Mouse (Mus musculus) cerebellum, postnatal 25 days (tissue): ENCODE data around the gene Abhd14a.

Source experiments
- DNase-seq, 2 experiments: peaks; one replicate each; pipeline ENCODE4 v3.0.0; 2021; ENCODE audit warnings: mixed read lengths in 2 of 2

Abhd14a gene

DNA sequence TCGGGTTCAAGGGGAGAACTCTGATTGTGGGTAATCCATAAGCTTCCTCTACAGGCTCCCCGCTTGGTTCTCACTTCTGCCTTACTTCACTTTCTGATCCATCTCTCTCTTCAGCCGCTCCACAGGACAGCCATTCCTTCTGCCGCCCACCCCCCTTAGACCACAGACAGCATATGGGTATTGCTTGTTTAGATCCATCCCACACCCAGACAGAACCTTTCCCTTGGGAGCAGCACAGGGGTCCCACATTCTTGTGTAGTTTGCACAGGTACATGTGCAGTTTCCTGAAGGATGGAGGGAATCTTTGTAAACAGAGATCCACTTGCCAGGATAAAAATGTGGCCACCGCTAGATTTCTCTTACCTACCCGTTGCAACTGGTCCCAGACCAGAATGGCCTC, 4.9 kb upstream of the Abhd14a start:
- DNase-seq: no peak

- DNase-seq: peak in 1 of 2 experiments; percentile 41
Observed at GRCm38 (mm10) chr9:106451899-106452298, 4.4 kb upstream of the Abhd14a start.

DNA sequence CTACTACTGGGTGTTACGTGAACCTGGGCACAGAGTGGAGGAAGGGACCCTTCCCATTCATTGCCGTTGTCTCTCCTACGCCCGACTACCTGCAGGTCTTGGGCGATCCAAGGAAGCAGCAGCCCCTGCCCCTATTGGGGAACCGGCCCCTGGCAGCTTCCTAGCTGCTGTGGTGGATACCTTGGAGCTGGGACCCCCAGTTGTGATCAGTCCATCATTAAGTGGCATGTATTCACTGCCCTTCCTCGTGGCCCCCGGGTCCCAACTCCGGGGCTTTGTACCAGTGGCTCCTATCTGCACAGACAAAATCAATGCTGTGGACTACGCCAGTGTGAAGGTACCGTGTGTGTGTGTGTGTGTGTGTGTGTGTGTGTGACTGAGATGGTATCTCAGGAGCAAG, 3.8 kb upstream of the Abhd14a start:
- DNase-seq: peak in 1 of 2 experiments; percentile 18

DNA sequence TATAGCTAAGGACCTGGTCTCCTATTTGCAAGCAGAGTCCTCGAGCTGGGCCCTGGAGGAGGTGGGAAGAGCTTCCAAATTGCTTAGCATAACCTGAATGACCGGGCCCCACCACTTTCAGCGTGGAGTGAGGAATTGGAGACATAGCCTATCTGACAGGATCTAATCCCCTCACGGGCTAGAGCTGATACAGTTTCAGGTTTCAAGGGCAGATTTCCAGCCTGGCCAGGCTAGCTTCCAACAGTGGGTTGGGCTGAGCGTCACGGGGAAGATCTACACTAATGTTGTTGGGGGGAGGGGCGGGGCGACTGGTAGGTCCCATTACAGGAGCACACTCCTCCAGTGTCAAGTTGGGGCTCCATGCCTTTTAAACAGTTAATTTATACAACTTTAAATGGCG, 3.2 kb upstream of the Abhd14a start:
- DNase-seq: peak; percentile 77 to 87

- peak; percentile 56 to 57 for DNase-seq
Observed at GRCm38 (mm10) chr9:106449947-106450346, 2.5 kb upstream of the Abhd14a start.

DNA sequence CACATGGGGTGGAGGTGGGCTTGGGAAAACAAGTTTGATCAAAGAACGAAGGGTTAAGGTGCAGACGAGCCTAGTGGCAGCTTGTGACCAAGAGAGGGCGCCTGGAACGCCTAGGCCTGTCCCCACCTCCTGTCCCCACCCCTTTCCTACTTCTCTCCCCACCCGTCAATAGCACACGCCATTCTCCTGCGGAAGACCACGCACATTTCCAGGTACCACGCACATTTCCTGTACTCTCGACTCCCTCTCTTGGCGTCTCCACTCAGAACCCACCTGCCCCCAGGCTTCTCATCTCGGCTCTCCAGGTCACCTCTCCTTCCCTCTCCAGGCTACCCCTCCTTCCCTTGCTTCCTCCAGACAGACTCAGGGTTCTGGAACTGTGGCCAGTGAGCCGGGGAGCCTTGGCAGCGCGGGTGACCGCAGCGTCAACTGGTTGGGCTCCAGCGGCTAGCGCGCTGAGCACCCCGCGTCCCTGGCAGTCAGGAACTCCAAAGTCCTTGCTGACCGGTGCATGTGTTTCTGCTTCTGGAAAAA, 1.1 kb upstream of the Abhd14a start:
- peak; percentile 87 to 89 for DNase-seq

DNA sequence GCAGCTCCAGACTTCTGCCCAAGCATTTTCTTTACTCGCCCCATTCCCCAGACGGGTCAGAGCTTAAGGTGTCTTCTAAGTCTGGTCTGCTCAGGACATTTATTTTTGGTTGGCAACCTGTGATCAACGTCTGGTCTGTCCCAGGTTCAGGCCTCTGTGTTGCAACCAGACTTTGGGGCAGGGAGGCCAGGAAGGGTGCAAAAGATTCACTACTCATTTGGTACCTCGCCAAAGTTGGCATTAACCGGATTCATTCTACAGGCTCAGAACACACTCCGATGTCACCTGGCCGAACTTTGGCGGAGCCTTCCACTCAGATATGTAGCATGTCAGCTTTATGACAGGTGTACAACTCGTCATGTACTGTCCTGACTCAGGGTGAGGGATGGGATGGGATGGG, 473 bp upstream of the Abhd14a start:
- peak in 1 of 2 experiments; percentile 50 for DNase-seq

GRCm38 (mm10) chr9:106444836-106445235, 2.6 kb downstream of the Abhd14a start:
- no peak for DNase-seq

DNA sequence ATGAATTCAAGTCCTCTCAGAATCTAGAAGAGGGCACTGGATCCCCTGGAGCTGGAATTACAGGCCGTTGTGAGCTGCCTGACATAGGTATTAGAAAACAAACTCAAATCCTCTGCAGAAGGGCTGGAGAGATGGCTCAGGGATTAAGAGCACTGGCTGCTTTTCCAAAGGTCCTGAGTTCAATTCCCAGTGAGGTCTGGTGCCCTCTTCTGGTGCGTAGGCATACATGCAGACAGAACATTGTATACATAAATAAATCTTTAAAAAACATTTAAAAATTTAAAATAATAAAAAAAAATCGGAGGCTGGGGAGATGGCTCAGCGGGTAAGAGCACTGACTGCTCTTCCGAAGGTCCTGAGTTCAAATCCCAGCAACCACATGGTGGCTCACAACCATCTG, 4.8 kb downstream of the Abhd14a start:
- peak in 1 of 2 experiments; percentile 16 for DNase-seq

DNA sequence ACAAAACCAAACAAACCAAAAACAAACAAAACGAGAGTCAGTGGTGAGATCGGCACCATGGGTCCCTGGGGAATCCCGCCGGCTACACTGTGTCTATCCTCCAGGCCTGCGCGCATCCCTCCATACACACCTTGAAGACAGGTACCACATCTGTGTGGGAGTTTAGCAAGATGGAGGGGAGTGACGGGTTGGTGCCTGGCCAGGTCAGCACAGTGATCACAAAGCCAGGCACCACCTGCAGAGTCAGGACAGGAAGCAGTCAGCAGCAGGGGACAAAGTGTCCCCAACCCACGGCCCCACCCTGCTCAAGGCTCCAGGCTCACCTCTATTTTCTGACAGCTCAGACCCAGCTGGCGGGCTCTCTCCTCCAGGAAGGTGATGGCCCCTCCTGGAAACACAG, 10.9 kb downstream of the Abhd14a start:
- no peak for DNase-seq

GRCm38 (mm10) chr9:106433389-106433788, 14.1 kb downstream of the Abhd14a start:
- DNase-seq: no peak

GRCm38 (mm10) chr9:106430015-106430264, 17.5 kb downstream of the Abhd14a start:
- no peak for DNase-seq

- DNase-seq: peak; percentile 95
Observed at GRCm38 (mm10) chr9:106429221-106430014, 18.1 kb downstream of the Abhd14a start, which contains the start of gene Rpl29. Gene Rpl29 (plus strand): TSS chr9:106429454.

- DNase-seq: no peak
Observed at GRCm38 (mm10) chr9:106428719-106429220, 18.7 kb downstream of the Abhd14a start.

DNA sequence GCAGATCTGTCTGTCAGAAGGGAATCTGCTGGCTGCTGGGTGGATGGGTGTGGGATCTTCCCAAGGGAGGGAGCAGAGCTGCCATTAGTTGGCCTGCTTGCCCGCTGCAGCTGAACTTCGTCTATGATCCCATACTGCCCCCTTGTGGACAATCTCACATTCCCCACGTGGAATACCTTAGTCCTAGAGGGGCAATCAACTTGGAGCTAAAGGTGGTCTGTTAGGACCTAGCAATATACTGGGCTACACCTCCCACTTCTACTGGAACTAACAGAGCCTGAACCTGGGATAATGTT, 25.7 kb downstream of the Abhd14a start:
- DNase-seq: peak; percentile 83 to 90

DNA sequence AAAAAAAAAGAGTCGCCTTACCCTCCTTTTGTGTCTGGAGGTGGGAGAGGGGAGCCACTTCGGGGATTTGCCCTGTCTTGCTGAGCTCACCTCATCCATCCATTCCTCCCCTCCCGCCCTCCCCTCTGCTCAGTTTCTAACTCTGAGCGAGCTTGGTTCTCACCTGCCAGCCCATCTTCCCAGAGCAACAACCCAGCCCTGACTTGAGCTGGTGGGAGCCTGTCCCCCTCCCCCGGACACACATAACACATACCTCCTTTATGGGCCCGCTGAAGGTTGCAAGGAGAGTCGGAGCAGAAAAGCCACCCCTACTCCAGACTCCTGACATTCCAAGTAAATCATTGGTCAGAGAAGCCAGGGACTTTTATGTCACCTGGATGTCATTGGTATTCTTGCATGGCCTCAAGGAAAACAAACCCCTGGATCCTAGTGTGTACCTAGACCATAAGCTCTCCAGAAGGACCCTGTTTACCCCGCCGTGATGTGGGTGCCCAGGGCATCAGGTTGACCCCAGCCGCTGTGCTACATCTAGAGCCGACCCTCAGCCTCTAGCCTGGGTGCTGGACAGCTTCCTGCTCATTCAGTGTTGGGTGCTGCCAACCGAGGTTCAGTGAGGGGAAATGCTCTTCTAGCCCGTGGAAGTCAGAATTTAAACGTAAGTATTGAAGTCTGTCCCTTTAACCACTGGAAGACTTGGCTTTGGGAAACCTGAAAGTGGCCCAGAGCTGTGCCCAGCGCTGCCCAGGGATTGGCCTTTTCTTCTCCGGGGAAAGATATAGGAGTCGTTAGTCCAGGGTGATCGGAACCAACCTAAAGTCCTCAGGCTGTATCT, 26.2 kb downstream of the Abhd14a start:
- DNase-seq: no peak

GRCm38 (mm10) chr9:106420608-106421007, 26.9 kb downstream of the Abhd14a start:
- DNase-seq: no peak

GRCm38 (mm10) chr9:106417841-106418625, 29.4 kb downstream of the Abhd14a start:
- DNase-seq: peak; percentile 86 to 92

DNA sequence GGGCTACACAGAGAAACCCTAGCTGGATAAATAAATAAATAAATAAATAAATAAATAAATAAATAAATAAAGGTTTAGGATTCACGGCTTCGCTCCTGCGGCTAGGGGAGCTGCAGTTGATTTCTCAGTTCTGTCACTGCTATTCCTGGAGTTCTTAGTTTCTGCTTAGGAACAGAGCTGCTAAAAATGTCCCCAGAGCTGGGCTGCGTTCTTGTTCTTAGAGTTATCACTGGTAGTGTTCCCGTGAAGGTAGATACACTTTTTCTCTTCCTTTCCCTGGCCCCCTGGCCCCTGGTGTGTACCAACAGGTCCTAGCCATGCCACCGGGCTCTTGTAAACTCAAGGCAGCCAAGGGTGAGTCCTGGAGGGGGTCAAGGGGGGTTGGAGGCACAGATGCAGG, 30.7 kb downstream of the Abhd14a start:
- DNase-seq: no peak

DNA sequence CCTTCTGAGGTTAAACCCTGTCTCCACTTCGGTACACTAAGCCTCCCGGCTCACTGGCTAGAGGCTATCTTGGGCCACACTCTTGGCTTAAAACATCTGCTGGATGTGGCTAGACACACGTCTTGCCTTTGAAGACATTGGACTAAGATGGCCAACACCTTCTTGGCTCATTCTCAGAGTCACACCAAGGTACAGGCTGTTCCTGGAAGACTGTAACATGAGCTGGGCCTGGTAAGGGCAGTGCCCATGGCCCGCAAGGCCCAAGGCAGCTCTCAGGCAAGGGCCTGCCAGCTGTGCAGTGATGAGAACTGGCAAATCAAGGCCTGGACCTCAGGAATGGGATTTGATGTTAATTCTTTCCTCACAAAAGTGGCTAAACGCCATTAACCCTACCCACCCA, 33.9 kb downstream of the Abhd14a start:
- no peak for DNase-seq

DNA sequence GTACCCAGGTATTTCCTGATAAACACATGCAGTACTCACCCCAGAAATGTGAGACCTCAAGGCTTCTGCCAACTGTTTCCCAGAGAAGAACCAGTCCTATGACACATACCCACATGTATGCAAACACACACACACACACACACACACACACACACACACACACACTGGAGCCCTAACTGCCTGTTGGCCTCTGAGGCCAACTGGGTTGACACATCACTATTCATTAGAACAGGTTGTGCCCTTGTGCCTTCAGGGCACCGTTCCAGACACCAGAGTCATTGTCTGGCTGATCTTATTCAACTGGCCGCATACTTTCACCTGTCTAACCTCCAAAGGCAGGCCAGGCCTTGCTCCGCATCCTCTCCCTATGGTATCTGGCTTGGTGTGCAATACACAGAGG, 35.3 kb downstream of the Abhd14a start:
- DNase-seq: no peak

DNA sequence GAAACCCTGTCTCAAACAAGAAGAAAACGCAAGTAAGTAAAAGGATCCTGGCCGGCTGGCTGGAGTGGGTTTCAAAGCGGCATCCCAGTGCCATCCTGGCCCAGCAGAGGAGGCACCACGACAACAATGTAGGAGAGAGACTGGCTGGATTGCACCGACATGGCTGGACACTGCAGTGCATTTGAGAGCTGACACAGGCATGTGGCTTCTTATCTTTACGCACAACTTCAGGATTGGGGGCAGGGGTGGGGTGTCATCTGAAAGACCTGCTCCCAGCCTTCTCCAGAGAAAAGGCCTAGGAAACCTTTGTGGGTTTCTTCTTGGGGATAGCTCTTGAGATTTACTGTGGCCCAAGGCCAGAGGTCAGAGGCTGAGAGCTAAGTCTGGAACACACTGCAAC, 35.7 kb downstream of the Abhd14a start:
- DNase-seq: no peak

- DNase-seq: no peak
Observed at GRCm38 (mm10) chr9:106411091-106411594, 36.3 kb downstream of the Abhd14a start.
